Mouse (Mus musculus): ENCODE results near the gene Zfp219.

GRCm38 (mm10) chr14:52021568-52022212 is 1.2 kb upstream of the Zfp219 start:
- no peak for TF ChIP-seq EP300 (IDR thresholded peaks at IDR 0.05; ENCODE audit: insufficient read depth, low read depth, low read length)
- no peak for TF ChIP-seq CTCF (IDR thresholded peaks at IDR 0.05)
- no peak for TF ChIP-seq POLR2A (IDR thresholded peaks at IDR 0.05; ENCODE audit: insufficient read depth, low read depth, low read length)
